Mouse (Mus musculus) bone marrow macrophage, adult 2 months (primary cell): Measurements from ENCODE around the gene Nog. TPM values are rescaled to one million over a fixed set of nuclear protein-coding genes. Genes with fewer than 3 reads are reported as not detected.

Source experiments
- H3K27ac ChIP-seq: 2 replicates; pipeline ENCODE4 v1.5.1; 2012; ENCODE audit warnings: low read depth, low read length; ENCODE audit not compliant: insufficient read depth
- H3K4me1 ChIP-seq: 2 replicates; pipeline ENCODE4 v1.6.1; 2012; ENCODE audit warnings: low read length; ENCODE audit not compliant: control insufficient read depth, insufficient read depth
- H3K4me3 ChIP-seq: 2 replicates; pipeline ENCODE4 v1.5.1; 2012; ENCODE audit warnings: mild to moderate bottlenecking, low read length, moderate library complexity; ENCODE audit not compliant: insufficient read depth
- CTCF ChIP-seq: IDR thresholded peaks from 2 replicates; pipeline ENCODE4 v1.5.1; 2012; ENCODE audit warnings: low read depth, mild to moderate bottlenecking, low read length, moderate library complexity
- POLR2A ChIP-seq: IDR thresholded peaks from 2 replicates; pipeline ENCODE4 v1.6.1; 2012; ENCODE audit warnings: mild to moderate bottlenecking, low read depth, low read length, borderline replicate concordance
- polyA plus RNA-seq: library from polyadenylated mRNA; stranded (reverse); fragments of >200 nt; gene quantifications from 2 replicates; pipeline ENCODE4 v1.2.4, GENCODE M21; 2012; ENCODE audit not compliant: missing spikeins, insufficient read depth, insufficient read length

The Nog gene
- not detected in 2 replicates for polyA plus RNA-seq

DNA sequence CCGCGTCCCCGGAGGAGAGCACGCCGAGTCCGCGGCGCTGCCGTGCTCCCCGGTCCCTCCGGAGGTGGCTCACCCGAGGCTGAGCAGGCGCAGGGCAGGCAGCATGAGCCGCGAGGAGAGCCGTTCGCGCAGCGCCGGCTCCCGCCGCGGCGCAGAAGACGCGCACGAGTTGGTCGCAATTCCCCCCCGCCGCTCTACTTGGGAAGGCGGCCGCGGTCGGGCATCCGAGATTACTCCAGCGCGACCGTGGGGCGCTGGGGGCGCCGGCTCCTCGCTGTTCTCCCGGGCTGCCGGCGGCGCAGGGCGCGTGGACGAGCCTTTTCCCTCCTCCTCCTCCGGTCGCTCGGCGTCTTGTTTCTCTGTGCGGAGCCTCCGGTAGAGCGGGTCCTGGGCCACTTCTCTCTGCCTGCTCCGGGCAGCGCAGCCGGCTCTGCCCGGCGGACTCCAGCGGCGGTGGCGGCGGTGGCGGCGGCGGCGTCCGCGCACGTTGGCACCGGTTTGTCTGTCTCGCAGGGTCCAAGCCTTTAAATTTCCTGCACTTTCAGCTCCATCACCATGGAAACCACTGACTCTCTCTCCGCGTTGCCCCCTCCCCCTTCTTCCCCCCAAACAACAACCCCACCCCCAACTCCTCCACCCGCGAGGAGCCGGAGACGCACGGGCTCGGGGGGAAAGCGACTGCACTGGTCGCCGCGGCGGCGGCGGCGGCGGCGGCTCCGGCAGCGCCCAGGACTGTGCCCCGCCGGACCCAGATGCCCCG lies at the start of gene Nog:
TSS of gene Nog (minus strand) at position 277 of the 760 bp plus-strand sequence.
- H3K27ac ChIP-seq: no peak within 1 kb of the TSS
- TF ChIP-seq CTCF: no peak
- TF ChIP-seq POLR2A: no peak
- H3K4me1 ChIP-seq: no peaks in the 10 kb centered on the region
- peak within 1 kb of the TSS; percentile 15 for H3K4me3 ChIP-seq

DNA sequence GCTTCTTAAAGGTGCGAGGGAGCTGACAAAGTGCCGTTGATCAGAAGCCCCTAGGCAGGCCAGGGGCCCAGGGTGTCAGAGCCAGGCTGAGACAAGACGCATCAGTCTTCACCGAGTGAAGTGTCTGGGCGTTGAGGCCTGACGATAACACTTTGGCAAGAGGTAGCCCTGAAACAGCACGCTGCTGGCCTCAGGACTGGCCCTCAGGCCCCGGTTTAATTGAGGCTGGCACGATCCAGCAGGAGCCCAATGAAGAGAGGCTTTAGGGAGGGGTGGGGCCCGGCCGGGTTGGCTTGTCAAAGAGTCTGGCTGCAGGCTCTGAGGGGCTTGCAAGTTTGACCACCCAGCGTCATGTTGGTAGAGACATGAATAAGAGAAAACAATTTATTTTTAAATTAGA lies 38.1 kb upstream of the Nog start:
- TF ChIP-seq CTCF (no peak), POLR2A (no peak)

DNA sequence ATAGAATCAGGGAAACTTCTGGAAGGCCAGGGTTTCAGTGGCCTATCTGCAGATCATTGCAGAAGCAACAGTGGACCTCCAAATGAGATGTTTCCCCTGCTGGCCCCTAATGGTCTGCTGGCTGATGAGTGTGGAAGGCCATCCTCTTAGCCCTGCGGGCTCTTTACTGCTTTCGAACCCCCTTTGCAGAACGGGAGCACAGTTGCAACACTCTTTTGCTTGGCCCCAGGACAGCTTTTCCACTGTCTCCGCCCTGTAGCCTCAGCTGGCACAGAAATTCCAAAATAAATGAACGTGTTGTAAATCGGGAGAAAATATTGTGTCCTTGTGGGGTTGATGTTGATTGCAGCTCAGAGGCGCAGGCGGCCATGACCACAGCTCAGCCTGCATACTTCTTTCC lies 37.7 kb upstream of the Nog start:
- TF ChIP-seq POLR2A: no peak
- no peak for TF ChIP-seq CTCF
- H3K4me1 ChIP-seq: no peaks in the 10 kb centered on the region
- H3K27ac ChIP-seq: no peak overlapping the region
- no peak overlapping the region for H3K4me3 ChIP-seq

More for the DNA sequence above, 38.1 kb upstream of the Nog start:
- Histone ChIP-seq H3K4me1 (no peaks in the 10 kb centered on the region), H3K4me3 (no peak overlapping the region), H3K27ac (no peak overlapping the region)

DNA sequence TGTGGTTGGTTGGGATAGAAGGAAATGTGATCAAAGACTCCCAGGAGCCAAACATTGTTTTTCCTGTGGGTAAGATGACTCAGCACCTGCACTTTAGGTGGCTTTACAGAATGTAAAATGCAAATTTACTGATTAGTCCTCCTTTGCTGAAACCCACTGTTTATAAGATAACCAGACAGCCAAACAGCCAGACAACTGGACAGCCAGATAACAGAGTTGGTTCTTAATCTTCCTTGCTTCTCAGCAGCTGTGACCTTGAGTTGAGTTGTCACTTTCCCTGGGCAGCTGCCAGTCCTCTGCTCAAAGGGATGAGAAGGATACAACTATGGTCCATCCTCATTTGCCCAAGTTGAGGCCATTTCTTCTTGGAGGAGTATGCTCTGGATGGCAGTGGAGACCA lies 35.8 kb upstream of the Nog start:
- TF ChIP-seq CTCF: no peak
- Histone ChIP-seq H3K4me1 (no peaks in the 10 kb centered on the region), H3K4me3 (no peak overlapping the region), H3K27ac (no peak overlapping the region)

DNA sequence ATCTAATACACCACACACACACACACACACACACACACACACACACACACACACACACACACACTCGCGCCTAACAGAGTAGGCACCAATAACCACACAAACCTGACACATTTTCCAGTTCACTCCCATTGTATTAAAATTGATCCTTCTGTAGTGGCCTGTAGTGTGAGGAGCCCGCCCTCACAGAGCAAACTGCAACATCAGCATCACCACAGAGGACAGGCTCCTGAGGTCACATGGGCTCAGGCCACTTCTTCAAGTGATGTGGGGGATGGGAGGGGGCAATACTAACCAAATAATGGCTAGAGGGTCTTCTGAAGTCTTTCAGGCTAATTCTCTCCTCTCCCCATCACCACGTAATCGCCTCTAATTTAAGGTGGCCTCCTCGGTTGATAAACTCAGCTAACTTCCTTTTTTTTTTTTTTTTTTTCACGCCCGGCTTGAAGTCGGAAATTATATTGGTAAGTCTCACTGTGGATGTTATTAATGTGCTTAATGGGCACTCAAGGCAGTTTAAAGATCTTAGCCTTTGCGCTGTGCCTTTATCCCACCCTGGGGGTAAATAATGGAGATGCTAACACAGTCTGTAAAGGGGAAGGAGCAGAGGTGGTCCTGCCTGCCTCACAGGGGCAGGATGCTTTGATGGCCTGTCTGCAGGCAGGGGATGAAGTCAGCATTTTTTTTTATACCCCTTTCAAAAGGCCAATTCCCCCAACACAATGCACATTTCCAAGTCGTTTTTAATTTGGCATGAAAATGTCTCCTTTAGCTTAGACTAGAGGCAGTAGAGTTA lies 25.2 kb upstream of the Nog start:
- H3K4me1 ChIP-seq: no peaks in the 10 kb centered on the region
- H3K27ac ChIP-seq: no peak overlapping the region
- TF ChIP-seq CTCF (no peak), POLR2A (no peak)
- H3K4me3 ChIP-seq: no peak overlapping the region

DNA sequence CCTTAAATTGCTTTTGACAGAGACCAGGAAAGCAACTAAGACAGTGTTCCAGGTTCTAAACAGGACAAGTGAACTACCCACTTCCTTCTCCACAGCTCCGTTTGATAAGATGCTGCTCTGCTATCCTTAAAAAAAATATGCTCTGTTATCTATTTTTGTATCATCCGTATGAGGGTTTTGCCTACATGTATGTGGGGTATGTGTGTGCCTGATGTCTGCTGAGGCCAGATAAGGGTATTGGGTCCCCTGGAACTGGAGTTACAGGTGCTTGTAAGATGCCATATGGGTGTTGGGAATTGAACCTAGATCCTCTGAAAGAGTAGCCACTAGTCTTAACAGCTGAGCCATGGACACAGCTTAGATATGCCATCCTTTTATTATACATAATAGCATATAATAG lies 19.6 kb upstream of the Nog start:
- TF ChIP-seq POLR2A (no peak), CTCF (no peak)
- H3K4me3 ChIP-seq: no peak overlapping the region
- no peak overlapping the region for H3K27ac ChIP-seq
- no peaks in the 10 kb centered on the region for H3K4me1 ChIP-seq

DNA sequence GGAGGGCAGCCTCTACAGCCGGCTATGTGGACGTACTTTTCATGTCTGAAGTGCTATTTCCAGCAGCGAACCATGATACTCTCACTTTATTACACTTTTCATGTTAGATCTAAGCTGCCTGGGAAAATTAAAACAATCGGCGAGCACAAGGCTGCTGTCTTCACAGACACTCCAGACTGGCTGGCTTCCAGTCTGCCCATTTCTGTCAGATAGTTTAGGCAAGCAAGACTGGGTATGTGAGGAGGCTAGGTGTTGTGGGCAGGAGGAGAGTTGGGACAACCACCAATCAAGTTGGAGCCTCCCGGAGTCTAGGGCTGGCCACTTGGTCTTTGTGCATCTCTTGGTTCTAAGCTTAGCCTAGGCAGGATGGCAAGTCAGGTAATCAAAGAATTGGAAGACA lies 17.5 kb upstream of the Nog start:
- Histone ChIP-seq H3K27ac (no peak overlapping the region), H3K4me3 (no peak overlapping the region), H3K4me1 (no peaks in the 10 kb centered on the region)
- TF ChIP-seq POLR2A (no peak), CTCF (no peak)

DNA sequence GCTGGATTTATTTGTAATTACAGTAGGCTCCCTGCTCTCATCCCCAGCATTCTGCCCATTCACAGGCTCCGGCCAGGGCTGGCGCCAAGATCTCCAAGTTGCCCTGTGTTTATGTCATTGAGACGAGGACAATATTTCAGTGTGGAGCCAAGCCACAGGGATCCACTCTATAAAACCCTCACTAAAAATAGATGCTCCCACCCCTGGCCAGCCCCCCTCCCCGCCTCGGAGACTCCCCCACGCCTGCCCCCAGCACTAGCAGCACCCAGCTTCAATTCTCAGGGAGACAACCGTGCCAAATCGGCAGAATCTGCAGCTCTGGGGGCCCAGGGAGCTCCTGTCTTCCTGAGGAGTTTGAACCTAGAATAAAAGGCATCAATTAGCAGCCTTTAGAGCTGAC lies 16.2 kb upstream of the Nog start:
- no peak for TF ChIP-seq CTCF
- no peak for TF ChIP-seq POLR2A

DNA sequence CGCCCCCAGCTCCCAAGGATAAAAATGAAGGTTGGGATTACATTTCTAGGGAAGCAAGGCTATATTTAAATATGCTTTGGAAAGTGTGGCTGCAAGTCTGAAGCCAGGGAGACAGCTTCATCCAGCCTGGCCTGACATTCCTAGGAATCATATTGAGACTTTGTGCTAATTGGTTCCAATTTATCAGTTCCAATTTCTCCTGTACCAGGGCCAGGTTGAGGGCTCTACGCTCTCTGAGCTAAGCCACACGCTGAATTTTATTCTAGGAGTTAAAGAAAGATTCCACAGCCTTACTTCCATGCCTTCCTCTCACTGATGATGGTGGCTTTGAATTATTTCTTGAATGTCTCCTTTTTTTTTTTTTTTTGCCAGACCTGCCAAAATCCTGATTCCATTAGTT lies 15.6 kb upstream of the Nog start:
- H3K4me3 ChIP-seq: no peak overlapping the region
- TF ChIP-seq POLR2A (no peak), CTCF (no peak)
- no peaks in the 10 kb centered on the region for H3K4me1 ChIP-seq
- no peak overlapping the region for H3K27ac ChIP-seq

More for the DNA sequence above, 16.2 kb upstream of the Nog start:
- Histone ChIP-seq H3K27ac (no peak overlapping the region), H3K4me3 (no peak overlapping the region), H3K4me1 (no peaks in the 10 kb centered on the region)

DNA sequence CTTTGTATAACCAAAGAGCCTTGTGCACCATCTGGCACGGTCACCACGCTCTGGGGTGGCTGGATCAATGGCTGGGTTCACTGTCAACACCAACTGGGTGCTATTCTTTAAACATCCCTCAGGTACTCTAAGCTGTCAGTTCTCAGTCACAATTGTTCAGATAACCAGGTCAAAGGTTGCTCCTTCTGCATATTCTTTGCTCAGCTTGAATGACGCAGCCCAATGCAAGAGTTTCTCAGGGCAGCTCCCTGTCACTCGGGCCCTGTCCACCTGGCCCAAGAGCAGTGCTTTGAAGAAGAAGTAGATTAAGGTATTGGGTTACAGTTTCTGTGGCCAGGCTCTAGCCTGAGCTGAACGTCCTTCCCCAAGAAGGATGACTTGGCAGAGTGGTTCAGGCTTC lies 12.2 kb upstream of the Nog start:
- Histone ChIP-seq H3K4me3 (no peak overlapping the region), H3K4me1 (no peaks in the 10 kb centered on the region), H3K27ac (no peak overlapping the region)
- TF ChIP-seq POLR2A (no peak), CTCF (no peak)
